27 mouse cellular contexts compared by ENCODE assay signal in the genomic region with DNA sequence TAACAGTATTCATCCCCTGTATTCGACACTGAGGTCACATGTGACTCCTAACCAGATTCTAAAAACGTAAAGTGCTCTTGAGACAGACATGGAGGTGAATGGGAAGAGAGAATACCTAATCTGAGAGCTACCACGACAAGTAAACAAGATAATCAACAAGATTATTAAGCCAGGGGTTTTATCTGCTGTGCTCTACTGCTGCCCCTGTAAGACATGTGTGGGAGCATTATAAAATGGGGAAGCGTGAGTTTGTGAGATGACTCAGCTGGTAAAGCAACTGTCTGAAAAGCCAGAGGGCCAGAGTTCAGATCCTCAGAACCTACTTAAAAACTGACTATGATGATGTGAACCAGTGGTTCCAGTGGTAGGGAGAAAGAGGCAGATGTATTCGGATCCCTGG. TPM values are rescaled to one million over a fixed set of nuclear protein-coding genes. Genes with fewer than 3 reads are reported as not detected.
"Had no signal": no experiment of that assay in that cellular context is flagged by ENCODE, and none has a peak within 500 bp of the region (broad histone marks: within the 10 kb centered on the region; RNA-seq: fewer than 3 reads in every experiment).

No protein-coding gene starts in this region.

- H3K4me1 ChIP-seq: heart, embryonic 10.5 days; heart, embryonic 12.5 days; hindbrain, embryonic 13.5 days; hindbrain, embryonic 15.5 days; limb, embryonic 13.5 days; limb, embryonic 15.5 days; liver, embryonic 12.5 days had no signal

- H3K9me3 ChIP-seq: heart, embryonic 10.5 days; heart, embryonic 12.5 days; hindbrain, embryonic 13.5 days; hindbrain, embryonic 15.5 days; limb, embryonic 13.5 days; limb, embryonic 15.5 days; liver, embryonic 12.5 days had no signal

- H3K36me3 ChIP-seq: heart, embryonic 10.5 days; heart, embryonic 12.5 days; hindbrain, embryonic 13.5 days; hindbrain, embryonic 15.5 days; limb, embryonic 13.5 days; limb, embryonic 15.5 days; liver, embryonic 12.5 days had no signal

- H3K9ac ChIP-seq: heart, embryonic 12.5 days; hindbrain, embryonic 13.5 days; hindbrain, embryonic 15.5 days; limb, embryonic 13.5 days; limb, embryonic 15.5 days; liver, embryonic 12.5 days; liver, embryonic 14.5 days had no signal

- H3K27ac ChIP-seq: gastrocnemius, adult 2 months; heart, embryonic 10.5 days; hindbrain, embryonic 13.5 days; hindbrain, embryonic 15.5 days; hindbrain, postnatal 0 days; kidney, postnatal 0 days; limb, embryonic 13.5 days; limb, embryonic 15.5 days; liver, embryonic 12.5 days; liver, embryonic 14.5 days had no signal

- H3K4me3 ChIP-seq: gastrocnemius, adult 2 months; heart, embryonic 10.5 days; heart, embryonic 12.5 days; hindbrain, embryonic 13.5 days; hindbrain, embryonic 15.5 days; limb, embryonic 13.5 days; limb, embryonic 15.5 days; liver, embryonic 12.5 days had no signal

- ATAC-seq: hindbrain, postnatal 0 days; intestine, postnatal 0 days; liver, embryonic 12.5 days had no signal

- H3K4me2 ChIP-seq: heart, embryonic 12.5 days; hindbrain, embryonic 13.5 days; hindbrain, embryonic 15.5 days; limb, embryonic 13.5 days; limb, embryonic 15.5 days; liver, embryonic 12.5 days had no signal

- DNase-seq: gastrocnemius, adult 2 months; gastrocnemius, postnatal 10 days; gastrocnemius, postnatal 25 days; heart, adult 18-20 months; heart, postnatal 10 days; heart, postnatal 4 days; kidney, adult 18-20 months; kidney, adult 8-10 months; kidney, postnatal 14 days; kidney, postnatal 36 days; layer of hippocampus, adult 9-11 months; layer of hippocampus, postnatal 36 days; left cerebral cortex, postnatal 4 days had no signal

- H3K27me3 ChIP-seq: heart, embryonic 12.5 days; hindbrain, embryonic 13.5 days; hindbrain, embryonic 15.5 days; limb, embryonic 13.5 days; limb, embryonic 15.5 days; liver, embryonic 12.5 days had no signal

RNA-seq across cellular contexts. Expression of a gene that starts 22.7 kb away (rescaled TPM):
- total RNA-seq: granulocyte monocyte progenitor cell, adult 5-6 weeks had no signal
- polyA plus RNA-seq: intestine, embryonic 14.5 days; intestine, postnatal 0 days; liver, adult 2 months had no signal
